Mouse (Mus musculus): ENCODE measurements around the gene Prpf19. TPM values are rescaled to one million over a fixed set of nuclear protein-coding genes. Genes with fewer than 3 reads are reported as not detected.
A peak's percentile ranks its signal among the peaks of the same experiment; 100 is the strongest.

The Prpf19 gene
- polyA plus RNA-seq, 1 experiment from 2014 or later: 38.9 TPM

DNA sequence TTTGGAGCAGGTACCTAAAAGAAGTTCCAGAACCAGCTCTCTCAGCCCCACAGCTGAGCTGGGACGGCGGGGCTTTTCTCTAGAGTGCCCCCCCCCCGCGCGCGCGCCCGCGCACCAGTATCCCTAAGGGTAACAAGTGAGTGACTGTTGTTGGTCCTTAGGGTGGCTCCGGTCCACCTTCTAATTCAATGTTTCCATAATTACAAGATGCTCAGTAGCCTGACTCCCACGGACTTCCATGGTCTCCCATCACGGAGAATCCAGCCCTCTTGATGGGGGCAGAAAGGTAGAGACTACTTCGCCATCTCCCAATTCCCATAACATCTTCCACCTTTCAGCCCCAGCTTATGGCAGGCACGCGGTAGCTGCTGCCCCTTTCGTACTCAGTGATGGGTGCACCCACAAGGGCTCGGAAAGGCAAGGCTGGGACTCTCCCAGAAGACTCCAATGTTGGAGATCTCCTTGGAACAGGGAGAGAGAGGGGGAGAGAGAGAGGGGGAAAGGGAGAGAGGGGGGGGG, 26.3 kb upstream of the Prpf19 start:
- peak overlapping the region; percentile 83 for H3K4me2 ChIP-seq (ENCODE audit: low read length)
- peaks cover 45% of the 10 kb centered on the region for H3K36me3 ChIP-seq (ENCODE audit: control insufficient read depth, insufficient read depth, low read length)
- no peaks in the 10 kb centered on the region for H3K27me3 ChIP-seq (ENCODE audit: control insufficient read depth, insufficient read depth, low read depth, low read length)
- peaks cover 29% of the 10 kb centered on the region for H3K4me1 ChIP-seq (ENCODE audit: control insufficient read depth, insufficient read depth, low read length)
- WGBS: 0% methylated on average over 17 of the region's 17 CpGs
- no peaks in the 10 kb centered on the region for H3K9me3 ChIP-seq (replicated peaks; ENCODE audit: control insufficient read depth, low read length, poor library complexity, severe bottlenecking)
- peak overlapping the region; percentile 97 for H3K9ac ChIP-seq (ENCODE audit: low read depth, low read length)
- peak overlapping the region; percentile 95 for H3K27ac ChIP-seq (ENCODE audit: low read length)
- peak overlapping the region; percentile 91 for H3K4me3 ChIP-seq (ENCODE audit: low read depth, low read length)
- peak; percentile 44 for ATAC-seq

DNA sequence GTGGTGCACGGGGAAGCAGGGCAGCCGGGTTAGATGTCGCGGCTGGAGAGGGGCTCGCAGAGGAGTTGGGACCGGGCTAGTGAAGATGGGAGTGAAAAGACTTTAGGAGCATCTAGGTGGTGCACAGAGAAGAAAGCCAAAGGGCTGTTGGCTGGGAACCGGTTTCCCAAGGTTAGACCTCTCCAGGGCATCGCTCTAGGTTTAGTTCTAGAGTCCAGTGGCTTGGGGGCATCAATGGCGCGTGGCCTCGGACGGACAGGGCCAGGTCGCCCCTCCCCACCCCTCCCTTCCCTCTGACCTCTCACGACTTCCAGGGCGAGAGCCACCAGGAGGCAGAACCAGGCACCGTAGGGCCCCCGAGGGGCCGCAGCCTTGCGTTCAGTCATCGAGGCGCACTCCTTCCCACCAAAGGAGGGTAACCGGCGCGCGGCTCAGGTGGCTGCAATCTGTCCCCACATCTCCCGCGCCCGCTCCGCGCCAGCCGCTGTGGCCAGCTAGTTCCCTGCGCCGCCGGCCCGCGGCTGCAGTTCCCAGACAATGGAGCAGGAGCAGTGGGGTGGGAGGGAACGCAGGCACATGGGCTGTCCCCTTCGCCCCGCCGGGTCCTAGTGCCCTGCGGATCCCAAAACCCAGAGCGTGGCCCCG, 25.7 kb upstream of the Prpf19 start:
- Histone ChIP-seq H3K9me3 (replicated peaks; ENCODE audit: control insufficient read depth, low read length, poor library complexity, severe bottlenecking) (no peaks in the 10 kb centered on the region), H3K36me3 (ENCODE audit: control insufficient read depth, insufficient read depth, low read length) (peaks cover 41% of the 10 kb centered on the region), H3K4me1 (ENCODE audit: control insufficient read depth, insufficient read depth, low read length) (peaks cover 29% of the 10 kb centered on the region), H3K27me3 (ENCODE audit: control insufficient read depth, insufficient read depth, low read depth, low read length) (no peaks in the 10 kb centered on the region), H3K27ac (ENCODE audit: low read length) (peak overlapping the region; percentile 95), H3K9ac (ENCODE audit: low read depth, low read length) (peak overlapping the region; percentile 97), H3K4me2 (ENCODE audit: low read length) (peak overlapping the region; percentile 83), H3K4me3 (ENCODE audit: low read depth, low read length) (peak overlapping the region; percentile 91)
- ATAC-seq: peak; percentile 96
- WGBS: 0% methylated on average over 29 of the region's 43 CpGs

DNA sequence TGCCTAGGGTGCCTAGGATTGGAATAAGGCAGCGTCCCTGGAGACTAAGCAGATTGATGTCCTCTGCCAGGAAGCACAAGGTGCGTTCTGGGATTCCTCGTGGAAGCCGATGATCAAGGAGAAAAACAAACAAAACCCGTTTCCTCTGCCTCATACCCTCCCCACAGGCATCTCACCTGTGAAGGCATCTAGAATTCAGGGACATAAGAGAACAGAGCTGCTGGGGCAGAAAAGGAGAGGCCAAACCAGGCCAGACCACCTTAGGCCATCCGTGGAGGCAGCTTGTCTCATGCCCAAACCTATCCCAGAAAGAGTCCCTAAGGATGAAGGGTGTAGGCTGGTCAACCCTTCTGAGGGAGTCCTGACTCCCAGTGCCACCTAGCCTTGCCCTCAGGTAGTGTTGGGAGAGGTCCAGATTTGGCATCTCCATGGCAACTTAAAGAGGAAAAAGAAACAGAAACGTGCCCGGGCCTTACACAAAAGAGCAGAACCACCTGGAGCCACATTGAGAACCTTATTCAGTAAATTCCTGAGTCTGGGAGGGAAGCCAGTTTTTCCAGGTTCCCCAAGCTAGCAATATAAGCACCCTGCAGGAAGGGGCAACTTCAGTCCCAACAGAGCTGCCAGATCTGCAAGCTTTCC, 25.0 kb upstream of the Prpf19 start, which contains the start of gene Tmem132a:
TSS of gene Tmem132a (minus strand) at position 55 of the 642 bp plus-strand sequence.
- Histone ChIP-seq H3K27me3 (ENCODE audit: control insufficient read depth, insufficient read depth, low read depth, low read length) (no peaks in the 10 kb centered on the region), H3K4me1 (ENCODE audit: control insufficient read depth, insufficient read depth, low read length) (peaks cover 29% of the 10 kb centered on the region), H3K27ac (ENCODE audit: low read length) (peak within 1 kb of the TSS; percentile 95), H3K36me3 (ENCODE audit: control insufficient read depth, insufficient read depth, low read length) (peaks cover 35% of the 10 kb centered on the region), H3K9me3 (replicated peaks; ENCODE audit: control insufficient read depth, low read length, poor library complexity, severe bottlenecking) (no peaks in the 10 kb centered on the region), H3K4me3 (ENCODE audit: low read depth, low read length) (peak within 1 kb of the TSS; percentile 91), H3K4me2 (ENCODE audit: low read length) (peak within 1 kb of the TSS; percentile 83), H3K9ac (ENCODE audit: low read depth, low read length) (peak within 1 kb of the TSS; percentile 97)
- ATAC-seq: peak; percentile 56
- 1% methylated on average over 8 of the region's 8 CpGs for WGBS

DNA sequence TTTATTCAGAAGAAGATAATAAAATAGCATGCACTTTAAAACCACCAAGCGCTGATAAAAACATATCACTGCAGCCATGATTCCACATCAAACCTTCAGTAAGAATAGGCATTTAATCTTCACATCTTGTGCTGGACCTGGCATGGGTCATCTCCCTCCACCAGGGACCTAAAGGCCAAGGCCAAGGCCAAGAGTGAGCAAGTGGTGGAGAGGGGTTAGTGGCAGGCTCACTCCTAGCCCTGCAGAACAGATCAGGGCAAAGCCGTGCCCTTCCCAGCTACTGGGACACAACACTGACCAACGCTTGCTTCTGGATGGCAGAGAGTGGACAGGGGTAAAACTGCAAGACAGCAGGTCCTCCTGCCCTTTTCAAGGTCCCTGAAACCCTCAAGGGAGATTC, 24.4 kb upstream of the Prpf19 start:
- Histone ChIP-seq H3K27ac (ENCODE audit: low read length) (peak overlapping the region; percentile 95; the same call in 1 of the 2 replicates), H3K9ac (ENCODE audit: low read depth, low read length) (no peak overlapping the region)
- 91% methylated on average over 3 of the region's 3 CpGs for WGBS

DNA sequence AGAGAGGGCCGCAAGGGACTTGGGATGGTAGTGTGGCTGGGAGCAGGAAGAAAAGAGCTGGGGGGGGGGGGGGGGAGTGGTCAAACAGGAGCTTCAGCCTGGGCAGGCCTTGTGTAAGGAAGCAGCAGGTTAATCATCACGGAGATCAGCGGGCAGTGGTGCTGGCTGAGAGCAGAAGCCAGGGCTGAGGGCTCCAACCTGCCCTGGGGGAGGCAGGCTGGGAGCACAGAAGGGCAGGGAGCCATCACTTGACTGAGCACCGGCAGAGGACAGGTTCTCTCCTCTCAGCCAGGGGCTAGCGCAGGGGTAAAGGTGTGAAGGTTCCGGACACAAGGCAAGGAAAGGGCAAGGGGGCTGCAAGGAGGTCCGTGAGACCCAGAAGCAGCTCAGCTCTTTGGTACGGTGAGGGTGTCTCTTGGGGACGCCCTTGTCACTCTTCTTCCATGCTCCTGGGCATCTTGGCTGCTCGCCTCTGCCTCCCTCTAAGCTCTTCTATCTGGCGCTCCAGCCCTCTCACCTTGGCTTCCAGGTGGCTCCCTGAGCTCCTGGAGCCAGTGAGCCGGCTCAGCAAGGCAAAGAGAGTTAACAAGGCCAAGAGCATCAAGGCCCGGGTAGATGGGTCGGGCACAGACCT, 23.6 kb upstream of the Prpf19 start:
- Histone ChIP-seq H3K36me3 (ENCODE audit: control insufficient read depth, insufficient read depth, low read length) (peaks cover 25% of the 10 kb centered on the region), H3K4me2 (ENCODE audit: low read length) (no peak overlapping the region), H3K27me3 (ENCODE audit: control insufficient read depth, insufficient read depth, low read depth, low read length) (no peaks in the 10 kb centered on the region), H3K4me1 (ENCODE audit: control insufficient read depth, insufficient read depth, low read length) (peaks cover 26% of the 10 kb centered on the region), H3K4me3 (ENCODE audit: low read depth, low read length) (no peak overlapping the region), H3K9ac (ENCODE audit: low read depth, low read length) (no peak overlapping the region), H3K27ac (ENCODE audit: low read length) (no peak overlapping the region), H3K9me3 (replicated peaks; ENCODE audit: control insufficient read depth, low read length, poor library complexity, severe bottlenecking) (no peaks in the 10 kb centered on the region)
- ATAC-seq: no peak
- WGBS: 75% methylated on average over 14 of the region's 14 CpGs

More for the DNA sequence above, 24.4 kb upstream of the Prpf19 start:
- H3K4me2 ChIP-seq (ENCODE audit: low read length): no peak overlapping the region
- peaks cover 29% of the 10 kb centered on the region for H3K4me1 ChIP-seq (ENCODE audit: control insufficient read depth, insufficient read depth, low read length)
- H3K36me3 ChIP-seq (ENCODE audit: control insufficient read depth, insufficient read depth, low read length): peaks cover 29% of the 10 kb centered on the region
- H3K27me3 ChIP-seq (ENCODE audit: control insufficient read depth, insufficient read depth, low read depth, low read length): no peaks in the 10 kb centered on the region
- H3K4me3 ChIP-seq (ENCODE audit: low read depth, low read length): no peak overlapping the region
- ATAC-seq: no peak
- no peaks in the 10 kb centered on the region for H3K9me3 ChIP-seq (replicated peaks; ENCODE audit: control insufficient read depth, low read length, poor library complexity, severe bottlenecking)

DNA sequence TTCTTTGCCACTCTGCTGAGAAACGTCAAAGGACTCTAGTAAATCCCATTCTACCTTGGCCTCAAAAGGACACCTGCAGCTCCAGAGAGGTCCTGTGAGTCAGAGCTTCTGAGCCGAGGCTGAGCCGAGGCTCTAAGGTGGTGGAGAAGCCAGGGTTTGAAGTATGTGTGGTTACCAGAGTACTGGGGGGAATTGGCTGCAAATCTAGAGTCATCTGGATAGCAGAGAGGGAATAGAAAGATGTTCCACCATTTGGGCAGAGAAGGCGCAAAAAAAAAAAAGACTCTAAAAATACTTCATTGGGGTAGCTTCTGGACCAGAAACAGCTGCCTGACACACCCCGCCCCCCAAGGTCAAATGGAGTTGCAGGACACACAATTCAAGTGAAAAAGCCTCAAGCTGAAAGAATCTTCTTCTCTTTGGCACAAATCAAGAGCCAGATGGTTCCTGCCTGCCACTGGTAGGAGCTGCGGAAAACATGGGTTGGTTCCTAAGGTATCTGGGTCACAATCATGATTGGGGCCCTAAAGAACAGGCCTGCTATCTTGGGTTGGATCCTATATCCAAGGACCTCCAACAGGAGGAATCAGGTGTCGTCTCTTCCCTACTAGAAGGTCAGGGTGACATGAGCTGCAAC, 16.7 kb upstream of the Prpf19 start:
- H3K27ac ChIP-seq (ENCODE audit: low read length): no peak overlapping the region
- ATAC-seq: no peak
- no peak overlapping the region for H3K4me2 ChIP-seq (ENCODE audit: low read length)
- WGBS: 90% methylated on average over 7 of the region's 7 CpGs
- H3K27me3 ChIP-seq (ENCODE audit: control insufficient read depth, insufficient read depth, low read depth, low read length): no peaks in the 10 kb centered on the region
- no peak overlapping the region for H3K9ac ChIP-seq (ENCODE audit: low read depth, low read length)
- H3K9me3 ChIP-seq (replicated peaks; ENCODE audit: control insufficient read depth, low read length, poor library complexity, severe bottlenecking): no peaks in the 10 kb centered on the region
- no peak overlapping the region for H3K4me3 ChIP-seq (ENCODE audit: low read depth, low read length)
- peaks cover 25% of the 10 kb centered on the region for H3K4me1 ChIP-seq (ENCODE audit: control insufficient read depth, insufficient read depth, low read length)
- peaks cover 3% of the 10 kb centered on the region for H3K36me3 ChIP-seq (ENCODE audit: control insufficient read depth, insufficient read depth, low read length)

DNA sequence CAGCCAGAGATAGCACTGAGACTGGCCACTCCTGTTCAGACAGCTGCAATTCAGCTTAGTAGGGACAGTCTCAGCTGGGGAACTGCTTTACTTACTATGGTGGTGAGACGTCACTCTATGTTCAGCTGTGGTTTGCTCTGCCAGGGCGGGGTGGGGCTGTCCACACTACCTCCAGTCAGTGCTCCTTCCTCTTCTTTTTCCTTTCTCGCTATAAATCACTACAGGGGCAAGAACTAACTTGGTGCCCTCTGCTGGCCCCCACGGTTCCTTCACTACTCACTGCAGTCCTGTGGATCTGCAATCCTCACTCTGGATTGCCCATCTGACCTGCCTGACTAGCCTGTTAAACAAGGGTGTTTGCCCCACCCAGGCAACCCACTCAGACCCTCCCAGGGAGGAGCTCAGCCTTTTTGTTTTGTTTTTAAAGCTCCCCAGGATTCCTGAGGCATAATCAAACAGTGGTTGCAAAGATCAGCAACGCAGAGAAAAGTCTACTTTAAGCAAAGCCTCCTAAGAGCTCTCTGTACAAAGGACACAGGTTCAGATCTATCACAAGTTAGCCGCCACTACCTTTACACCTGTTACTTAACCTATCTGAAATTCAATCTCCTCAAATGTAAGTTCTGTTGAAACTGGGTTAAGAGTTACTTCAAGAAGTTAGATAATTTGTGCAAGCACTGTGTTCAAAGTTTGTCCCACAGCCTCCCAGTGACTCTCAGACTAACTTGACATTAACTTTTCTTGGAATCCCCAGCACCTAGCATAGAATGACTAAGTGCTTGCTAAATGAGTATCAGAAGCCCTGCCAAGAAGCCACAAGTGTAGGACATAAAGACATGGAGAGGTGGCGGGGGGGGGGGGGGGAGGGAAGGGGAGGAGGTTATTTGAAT, 14.7 kb upstream of the Prpf19 start:
- 51% methylated on average over 6 of the region's 7 CpGs for WGBS
- Histone ChIP-seq H3K9me3 (replicated peaks; ENCODE audit: control insufficient read depth, low read length, poor library complexity, severe bottlenecking) (no peaks in the 10 kb centered on the region), H3K4me3 (ENCODE audit: low read depth, low read length) (peak overlapping the region; percentile 52), H3K36me3 (ENCODE audit: control insufficient read depth, insufficient read depth, low read length) (no peaks in the 10 kb centered on the region), H3K27me3 (ENCODE audit: control insufficient read depth, insufficient read depth, low read depth, low read length) (no peaks in the 10 kb centered on the region), H3K4me1 (ENCODE audit: control insufficient read depth, insufficient read depth, low read length) (peaks cover 25% of the 10 kb centered on the region), H3K27ac (ENCODE audit: low read length) (peak overlapping the region; percentile 98; the same call in 1 of the 2 replicates), H3K9ac (ENCODE audit: low read depth, low read length) (peak overlapping the region; percentile 76), H3K4me2 (ENCODE audit: low read length) (peak overlapping the region; percentile 90)
- ATAC-seq: no peak

DNA sequence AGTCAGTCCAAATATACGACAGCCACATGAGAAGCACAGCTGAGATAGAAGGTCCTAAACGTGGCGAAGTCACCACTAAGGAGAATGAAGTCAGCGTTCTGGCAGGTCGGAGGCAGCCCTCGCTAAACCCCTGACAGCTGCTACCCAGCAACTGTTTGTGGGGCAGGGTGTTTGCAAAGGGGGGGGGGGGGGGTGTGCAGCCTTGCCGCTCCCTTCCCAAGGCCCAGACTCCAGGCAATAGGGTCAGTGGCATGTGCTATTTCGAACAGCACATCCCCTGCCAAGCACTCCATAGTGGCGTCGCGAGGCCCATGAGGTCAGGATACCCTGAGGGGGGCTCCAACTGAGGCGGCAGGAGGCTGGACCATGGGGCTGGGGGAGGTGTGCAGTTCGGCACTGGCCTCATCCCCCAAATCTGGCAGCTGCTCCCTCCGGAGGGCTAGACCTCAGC, 14.0 kb upstream of the Prpf19 start:
- WGBS: 0% methylated on average over 13 of the region's 14 CpGs
- Histone ChIP-seq H3K9ac (ENCODE audit: low read depth, low read length) (peak overlapping the region; percentile 76), H3K4me3 (ENCODE audit: low read depth, low read length) (peak overlapping the region; percentile 52), H3K9me3 (replicated peaks; ENCODE audit: control insufficient read depth, low read length, poor library complexity, severe bottlenecking) (no peaks in the 10 kb centered on the region), H3K4me2 (ENCODE audit: low read length) (peak overlapping the region; percentile 90), H3K27me3 (ENCODE audit: control insufficient read depth, insufficient read depth, low read depth, low read length) (no peaks in the 10 kb centered on the region), H3K36me3 (ENCODE audit: control insufficient read depth, insufficient read depth, low read length) (no peaks in the 10 kb centered on the region), H3K27ac (ENCODE audit: low read length) (peak overlapping the region; percentile 98), H3K4me1 (ENCODE audit: control insufficient read depth, insufficient read depth, low read length) (peaks cover 25% of the 10 kb centered on the region)
- ATAC-seq: peak; percentile 84
